8 mouse cellular contexts compared by ENCODE assay signal in genomic region chr6:37046152-37046788, GRCm38 (mm10).
DNase-seq lines count a peak whose midpoint lies in the region; ATAC-seq and TF ChIP-seq lines count a peak whose summit lies in the region.

No protein-coding gene starts in this region.

- 26% methylated on average over 4 of the region's 4 CpGs for WGBS in embryonic facial prominence, embryonic 11.5 days

- no peak for TF ChIP-seq POLR2A in CH12.LX (IDR thresholded peaks at IDR 0.05; ENCODE audit: low read depth, low read length)

- in situ Hi-C loops in CH12.LX (cut with MboI; ENCODE audit: low pct_ligation_motif_present, low pct_unique_long_range_greater_than_20kb, low sequenced_read_pairs) = no loop called here

- peak overlapping the region; percentile 61; the same call in 1 of the 2 replicates for H3K27ac ChIP-seq in CH12.LX (ENCODE audit: insufficient read depth, low read depth)
- H3K27ac ChIP-seq in embryonic facial prominence, embryonic 11.5 days (replicated peaks; ENCODE audit: low read depth, low read length) = no peak overlapping the region

- ATAC-seq in embryonic facial prominence, embryonic 11.5 days (replicated peaks; ENCODE audit: insufficient number of reproducible peaks, low FRiP score, low TSS enrichment, low read depth) = no peak

- H3K79me2 ChIP-seq in CH12.LX (replicated peaks; ENCODE audit: control insufficient read depth, extremely low read depth, insufficient read depth, poor library complexity, severe bottlenecking) = no peaks in the 10 kb centered on the region; the same call in 1 of the 2 replicates

- peak; percentile 93 for TF ChIP-seq RAD21 in CH12.LX (IDR thresholded peaks at IDR 0.05; ENCODE audit: low read depth, low read length)

- peak; percentile 91 for DNase-seq in CH12.LX (ENCODE audit: extremely low read depth)
- DNase-seq in adrenal gland, postnatal 14 days = peak; percentile 76
- peak; percentile 85 for DNase-seq in embryonic facial prominence, embryonic 11.5 days (ENCODE audit: low spot score)
- peak; percentile 75 to 82 for DNase-seq in heart, postnatal 10 days
- peak; percentile 75 for DNase-seq in kidney, postnatal 14 days
- DNase-seq in lung, adult 18-20 months = peak; percentile 30 to 36
- DNase-seq in ovary, adult 18-20 months (ENCODE audit: low spot score) = peak; percentile 12
- peak; percentile 31 for DNase-seq in yolk sac, embryonic 10.5 days (ENCODE audit: low spot score)

- no peaks in the 10 kb centered on the region for H3K27me3 ChIP-seq in CH12.LX (replicated peaks)
- no peaks in the 10 kb centered on the region for H3K27me3 ChIP-seq in embryonic facial prominence, embryonic 11.5 days (ENCODE audit: control insufficient read depth, insufficient read depth, low read length)

- H3K4me3 ChIP-seq in CH12.LX (replicated peaks in 1 of 3; ENCODE audit: low read depth in 2 of 3, low read length in 2 of 3, poor library complexity in 1 of 3) = peak overlapping the region in 1 of 3 experiments; percentile 12
- no peak overlapping the region for H3K4me3 ChIP-seq in embryonic facial prominence, embryonic 11.5 days (ENCODE audit: low read depth, low read length)

- dilution Hi-C loops in CH12.LX (cut with MboI; ENCODE audit: extremely low pct_ligation_motif_present, extremely low pct_unique_long_range_greater_than_20kb, low sequenced_read_pairs) = no loop called here

- H3K9me3 ChIP-seq in CH12.LX (replicated peaks; ENCODE audit: low read length) = no peaks in the 10 kb centered on the region
- H3K9me3 ChIP-seq in embryonic facial prominence, embryonic 11.5 days (replicated peaks; ENCODE audit: control insufficient read depth, low read length) = no peaks in the 10 kb centered on the region

- H3K4me1 ChIP-seq in CH12.LX (ENCODE audit: control insufficient read depth in 1 of 2, insufficient read depth in 2 of 2) = peaks cover 16 to 65% of the 10 kb centered on the region in 2 experiments
- no peaks in the 10 kb centered on the region for H3K4me1 ChIP-seq in embryonic facial prominence, embryonic 11.5 days (ENCODE audit: control insufficient read depth, insufficient read depth, low read length)

- no peak overlapping the region for H3K9ac ChIP-seq in CH12.LX (ENCODE audit: insufficient read depth, low read depth)
- H3K9ac ChIP-seq in embryonic facial prominence, embryonic 11.5 days (replicated peaks; ENCODE audit: low read length) = no peak overlapping the region

- H3K4me2 ChIP-seq in CH12.LX (ENCODE audit: insufficient read depth, low read depth, poor library complexity, severe bottlenecking) = no peak overlapping the region
- H3K4me2 ChIP-seq in embryonic facial prominence, embryonic 11.5 days (ENCODE audit: low read depth, low read length) = no peak overlapping the region

- intact Hi-C loops in heart, postnatal 10 days (cut with DNase I) = loop anchor here (5.0 to 10.0 kb wide), 4 partner anchors 669 to 1661 kb away; no protein-coding TSS in a partner anchor

- no peak for TF ChIP-seq EP300 in CH12.LX (IDR thresholded peaks at IDR 0.05; ENCODE audit: low read length)

- peaks cover 2 to 23% of the 10 kb centered on the region in 2 experiments for H3K36me3 ChIP-seq in CH12.LX (replicated peaks in 1 of 2; ENCODE audit: control insufficient read depth in 1 of 2, insufficient read depth in 1 of 2, low read length in 1 of 2)
- no peaks in the 10 kb centered on the region for H3K36me3 ChIP-seq in embryonic facial prominence, embryonic 11.5 days (replicated peaks; ENCODE audit: control insufficient read depth, insufficient read depth, low read depth, low read length)

- peak; percentile 87 to 91 for TF ChIP-seq CTCF in CH12.LX (conservative IDR thresholded peaks at IDR 0.05 in 1 of 2, IDR thresholded peaks at IDR 0.05 in 1 of 2; ENCODE audit: low read depth in 2 of 2, low read length in 2 of 2)

TF ChIP-seq in CH12.LX, 34 proteins besides CTCF, POLR2A, EP300 and RAD21:
- TF ChIP-seq UBTF (IDR thresholded peaks at IDR 0.05; ENCODE audit: low read depth, low read length) (no peak), POLR2AphosphoS2 (IDR thresholded peaks at IDR 0.05; ENCODE audit: low read depth, low read length) (no peak), MEF2A (IDR thresholded peaks at IDR 0.05; ENCODE audit: borderline replicate concordance, low read depth, low read length) (peak; percentile 71; the same call in 1 of the 2 replicates), MYC (IDR thresholded peaks at IDR 0.05; ENCODE audit: low read depth, low read length) (peak; percentile 92), NELFE (IDR thresholded peaks at IDR 0.05; ENCODE audit: low read depth, low read length) (no peak), SMC3 (IDR thresholded peaks at IDR 0.05; ENCODE audit: low read depth, low read length) (peak; percentile 73), BHLHE40 (IDR thresholded peaks at IDR 0.05; ENCODE audit: low read depth, low read length) (peak; percentile 73), TCF12 (IDR thresholded peaks at IDR 0.05; ENCODE audit: low read depth, low read length) (no peak), ZNF384 (IDR thresholded peaks at IDR 0.05; ENCODE audit: low read depth, low read length) (peak; percentile 70), ETS1 (conservative IDR thresholded peaks at IDR 0.05; ENCODE audit: low read depth, low read length) (peak; percentile 85), ELF1 (IDR thresholded peaks at IDR 0.05; ENCODE audit: low read depth, low read length) (peak; percentile 84), RCOR1 (conservative IDR thresholded peaks at IDR 0.05; ENCODE audit: low read depth, low read length) (no peak), IRF4 (IDR thresholded peaks at IDR 0.05; ENCODE audit: low read depth, low read length) (peak; percentile 34; the same call in 1 of the 2 replicates), GABPA (IDR thresholded peaks at IDR 0.05; ENCODE audit: insufficient replicate concordance, low read depth, low read length) (no peak)
TF ChIP-seq in CH12.LX: peak in this region for 8.

Comparison
In these comparisons a context has a peak if more than half of its experiments do, and no peak if none do; other contexts are left out.
1. DNase-seq: peak in every context shown above with its lines; median percentile 91 in CH12.LX; 85 in embryonic facial prominence, embryonic 11.5 days; 78 in heart, postnatal 10 days; 76 in adrenal gland, postnatal 14 days; 75 in kidney, postnatal 14 days; 33 in lung, adult 18-20 months; 31 in yolk sac, embryonic 10.5 days; 12 in ovary, adult 18-20 months.